Mouse (Mus musculus): ENCODE results near the gene Spcs2. TPM values are rescaled to one million over a fixed set of nuclear protein-coding genes. Genes with fewer than 3 reads are reported as not detected.

Spcs2 gene
- polyA plus RNA-seq, 1 experiment from 2014 or later: 206 TPM

- CTCF ChIA-PET: interaction anchor here (0.7 to 1.1 kb wide), 2 partner anchors 10 to 12 kb away, joined by 3 to 4 read pairs; no protein-coding TSS in a partner anchor
- ATAC-seq (no peak), DNase-seq (ENCODE audit: low read depth, low spot score) (no peak)
- POLR2A ChIA-PET: interaction anchor here (0.6 kb wide), 1 partner anchor 186 kb away, joined by 3 read pairs; no protein-coding TSS in a partner anchor
- H3K27me3 ChIP-seq: peaks cover 4% of the 10 kb centered on the region
- in situ Hi-C loops (cut with MboI; ENCODE audit: low pct_unique_long_range_greater_than_20kb): no loop called here
- TF ChIP-seq CTCF (IDR thresholded peaks at IDR 0.05): no peak
These were observed 1.2 kb upstream of the Spcs2 start for GRCm38 (mm10) chr7:99864241-99865028.

DNA sequence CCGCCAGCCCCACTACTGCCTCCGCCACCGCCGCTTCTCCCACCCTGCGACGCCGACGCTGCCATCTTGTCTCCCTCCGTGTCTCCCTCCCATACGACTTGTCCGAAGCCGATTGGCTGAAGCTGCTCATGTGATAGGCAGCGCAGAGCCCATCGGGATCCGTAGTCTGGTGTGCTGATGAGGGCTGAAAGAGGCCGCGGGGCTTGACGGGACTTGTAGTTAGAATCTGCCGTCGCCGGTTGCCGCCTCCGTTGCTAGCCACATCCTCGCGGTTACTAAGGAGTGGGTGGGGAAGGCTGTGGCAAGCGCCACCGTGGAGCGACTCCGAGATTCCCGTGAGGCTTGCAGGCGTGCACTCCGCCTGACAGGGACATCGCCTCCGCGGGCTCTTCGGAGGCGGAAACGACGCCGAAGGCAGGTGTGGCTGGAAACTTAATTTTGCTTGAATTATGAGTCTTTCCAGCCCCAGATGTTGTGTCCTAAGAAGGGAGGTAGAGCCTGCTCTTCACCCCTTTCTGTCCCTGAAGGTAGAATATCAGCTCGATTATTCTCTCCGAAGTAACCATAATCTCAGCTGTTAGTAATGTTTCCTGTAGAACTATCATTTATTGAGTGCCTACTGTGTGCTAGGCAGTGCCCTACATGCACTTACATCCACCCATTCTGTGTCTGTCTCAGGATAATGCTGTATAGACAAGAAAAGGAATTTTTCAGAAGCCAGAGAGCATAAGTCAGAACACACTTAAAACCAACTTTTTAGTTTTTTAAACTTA is 4.3 kb downstream of the Spcs2 start, which contains the start of gene Xrra1:
Gene Xrra1 (plus strand): TSS at position 304 of the 773 bp plus-strand sequence.
- TF ChIP-seq CTCF (IDR thresholded peaks at IDR 0.05): no peak
- CTCF ChIA-PET: no interaction called here
- POLR2A ChIA-PET: no interaction called here
- in situ Hi-C loops (cut with MboI; ENCODE audit: low pct_unique_long_range_greater_than_20kb): loop anchor here (10.0 kb wide), 1 partner anchor 374 kb away; the partner anchor contains the start of gene Rps3
- no peaks in the 10 kb centered on the region for H3K27me3 ChIP-seq
- ATAC-seq: peak; percentile 96
- DNase-seq (ENCODE audit: low read depth, low spot score): peak; percentile 90

GRCm38 (mm10) chr7:99858175-99858812 is 5.0 kb downstream of the Spcs2 start:
- H3K27me3 ChIP-seq: no peaks in the 10 kb centered on the region
- DNase-seq (ENCODE audit: low read depth, low spot score) (no peak), ATAC-seq (no peak)
- ChIA-PET CTCF (interaction anchor here (1.9 kb wide), 1 partner anchor 13 kb away, joined by 4 read pairs; no protein-coding TSS in a partner anchor), POLR2A (interaction anchor here (0.7 kb wide), 1 partner anchor 11 kb away, joined by 3 read pairs; no protein-coding TSS in a partner anchor)
- in situ Hi-C loops (cut with MboI; ENCODE audit: low pct_unique_long_range_greater_than_20kb): loop anchor here (10.0 kb wide), 1 partner anchor 373 kb away; the partner anchor contains the start of gene Rps3
- TF ChIP-seq CTCF (IDR thresholded peaks at IDR 0.05): no peak

- ChIA-PET POLR2A (interaction anchor here (0.5 kb wide), 1 partner anchor 79 kb away, joined by 4 read pairs; no protein-coding TSS in a partner anchor), CTCF (interaction anchor here (1.2 to 1.9 kb wide), 2 partner anchors 11 to 20 kb away, joined by 4 read pairs; no protein-coding TSS in a partner anchor)
- no peaks in the 10 kb centered on the region for H3K27me3 ChIP-seq
- ATAC-seq: no peak
- DNase-seq (ENCODE audit: low read depth, low spot score): no peak
- in situ Hi-C loops (cut with MboI; ENCODE audit: low pct_unique_long_range_greater_than_20kb): loop anchor here (10.0 kb wide), 1 partner anchor 372 kb away; the partner anchor contains the start of gene Rps3
- no peak for TF ChIP-seq CTCF (IDR thresholded peaks at IDR 0.05)
These were observed 6.9 kb downstream of the Spcs2 start for GRCm38 (mm10) chr7:99856266-99856861.

- ChIA-PET CTCF (no interaction called here), POLR2A (no interaction called here)
- no peak for TF ChIP-seq CTCF (IDR thresholded peaks at IDR 0.05)
- no peak for DNase-seq (ENCODE audit: low read depth, low spot score)
- in situ Hi-C loops (cut with MboI; ENCODE audit: low pct_unique_long_range_greater_than_20kb): loop anchor here (10.0 kb wide), 1 partner anchor 370 kb away; the partner anchor contains the start of gene Rps3
- ATAC-seq: no peak
- H3K27me3 ChIP-seq: no peaks in the 10 kb centered on the region
These were observed 9.0 kb downstream of the Spcs2 start for GRCm38 (mm10) chr7:99854311-99854710.

- in situ Hi-C loops (cut with MboI; ENCODE audit: low pct_unique_long_range_greater_than_20kb): loop anchor here (10.0 kb wide), 1 partner anchor 369 kb away; the partner anchor contains the start of gene Rps3
- no peak for ATAC-seq
- no peak for DNase-seq (ENCODE audit: low read depth, low spot score)
- no peak for TF ChIP-seq CTCF (IDR thresholded peaks at IDR 0.05)
- ChIA-PET POLR2A (no interaction called here), CTCF (interaction anchor here (0.7 kb wide), 1 partner anchor 39 kb away, joined by 3 read pairs; no protein-coding TSS in a partner anchor)
- no peaks in the 10 kb centered on the region for H3K27me3 ChIP-seq
These were observed 9.9 kb downstream of the Spcs2 start for GRCm38 (mm10) chr7:99853350-99853749.

GRCm38 (mm10) chr7:99851618-99852017 is 11.6 kb downstream of the Spcs2 start:
- ATAC-seq (no peak), DNase-seq (ENCODE audit: low read depth, low spot score) (no peak)
- H3K27me3 ChIP-seq: no peaks in the 10 kb centered on the region
- in situ Hi-C loops (cut with MboI; ENCODE audit: low pct_unique_long_range_greater_than_20kb): loop anchor here (10.0 kb wide), 1 partner anchor 367 kb away; the partner anchor contains the start of gene Rps3
- ChIA-PET CTCF (no interaction called here), POLR2A (no interaction called here)
- no peak for TF ChIP-seq CTCF (IDR thresholded peaks at IDR 0.05)

DNA sequence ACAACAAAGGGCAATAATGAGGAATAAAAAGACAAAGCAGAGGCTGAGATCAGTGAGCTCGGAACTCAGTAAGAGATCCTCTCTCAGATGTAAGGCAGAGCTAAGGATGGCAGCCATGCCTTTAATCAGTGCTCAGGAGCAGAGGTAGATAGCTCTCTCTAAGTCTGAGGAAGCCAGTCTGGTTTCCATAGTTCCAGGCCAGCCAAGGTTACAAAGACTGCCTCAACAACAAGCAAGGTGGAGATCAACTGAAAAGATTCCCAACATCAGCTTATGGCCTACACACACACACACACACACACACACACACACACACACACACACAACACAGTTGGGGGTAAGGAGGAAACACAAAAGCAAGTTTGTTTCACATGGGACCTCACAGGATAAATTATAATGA is 12.1 kb downstream of the Spcs2 start:
- CTCF ChIA-PET: no interaction called here

DNA sequence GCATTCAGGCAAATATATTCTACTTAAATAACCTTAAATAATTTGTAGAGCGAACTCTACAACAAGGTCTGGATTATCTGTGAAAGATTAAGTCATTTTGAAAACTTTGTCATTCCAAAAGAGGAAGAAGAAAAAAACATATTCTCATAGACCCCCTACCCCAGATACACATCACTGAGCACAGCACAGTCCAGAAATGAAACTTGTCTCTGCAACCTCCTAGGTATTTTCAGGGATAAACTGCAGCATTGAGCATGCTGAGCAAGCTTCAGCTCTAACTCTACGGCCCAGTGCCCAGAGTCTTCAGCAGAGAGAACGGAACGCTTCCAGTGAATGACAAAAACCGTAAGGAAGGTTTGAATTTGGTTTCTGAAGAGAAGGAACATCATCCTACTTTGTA is 12.7 kb downstream of the Spcs2 start:
- in situ Hi-C loops (cut with MboI; ENCODE audit: low pct_unique_long_range_greater_than_20kb): loop anchor here (10.0 kb wide), 1 partner anchor 366 kb away; the partner anchor contains the start of gene Rps3
- no peaks in the 10 kb centered on the region for H3K27me3 ChIP-seq
- no peak for DNase-seq (ENCODE audit: low read depth, low spot score)
- ATAC-seq: no peak
- TF ChIP-seq CTCF (IDR thresholded peaks at IDR 0.05): no peak
- POLR2A ChIA-PET: interaction anchor here (0.6 kb wide), 1 partner anchor 13 kb away, joined by 3 read pairs; no protein-coding TSS in a partner anchor
- CTCF ChIA-PET: no interaction called here

More for the DNA sequence above, 12.1 kb downstream of the Spcs2 start:
- TF ChIP-seq CTCF (IDR thresholded peaks at IDR 0.05): no peak
- in situ Hi-C loops (cut with MboI; ENCODE audit: low pct_unique_long_range_greater_than_20kb): loop anchor here (10.0 kb wide), 1 partner anchor 366 kb away; the partner anchor contains the start of gene Rps3
- DNase-seq (ENCODE audit: low read depth, low spot score): no peak
- ATAC-seq: no peak
- H3K27me3 ChIP-seq: no peaks in the 10 kb centered on the region
- POLR2A ChIA-PET: no interaction called here

All from Patski (cell line).